In the genomic region with DNA sequence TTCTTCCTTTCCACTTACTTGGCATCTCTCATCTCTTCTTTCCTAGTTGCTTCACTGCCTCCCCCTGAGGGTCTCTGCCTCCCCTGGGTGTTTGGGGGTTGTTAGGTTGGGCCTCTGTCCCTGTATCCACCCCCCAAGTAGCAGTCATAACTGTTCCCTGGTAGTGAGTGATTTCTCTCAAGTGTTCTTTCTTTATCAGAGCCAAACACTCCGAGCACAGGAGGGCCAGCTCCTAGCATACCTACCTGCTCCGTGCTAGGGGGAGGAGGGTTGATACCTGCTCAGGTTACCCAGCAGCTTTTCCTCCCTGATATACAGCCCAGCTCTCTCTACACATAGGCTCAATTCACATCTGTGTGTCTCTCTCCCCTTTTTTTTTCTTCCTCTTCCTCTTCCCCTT, we compare ENCODE assay signal across 22 mouse cellular contexts.
"Had no signal": no experiment of that assay in that cellular context is flagged by ENCODE, and none has a peak within 500 bp of the region (broad histone marks: within the 10 kb centered on the region; RNA-seq: fewer than 3 reads in every experiment).

No protein-coding gene starts in this region.

- DNase-seq: kidney, adult 2 months; kidney, postnatal 25 days; layer of hippocampus, adult 9-11 months; liver; lung, embryonic 14.5 days; midbrain, embryonic 14.5 days; right cerebral cortex, adult 18-20 months; right cerebral cortex, postnatal 14 days; right cerebral cortex, postnatal 4 days; thymus, adult 2 months; thymus, postnatal 14 days; thymus, postnatal 4 days had no signal

- ATAC-seq: intestine, embryonic 16.5 days; liver, embryonic 12.5 days had no signal

- H3K9me3 ChIP-seq: limb, embryonic 10.5 days; limb, embryonic 13.5 days; liver, embryonic 12.5 days; liver, embryonic 15.5 days; megakaryocyte, embryonic 14.5 days had no signal

- H3K9ac ChIP-seq: limb, embryonic 13.5 days; liver, embryonic 12.5 days; liver, embryonic 15.5 days; lung, embryonic 14.5 days had no signal

- H3K27ac ChIP-seq: kidney, postnatal 0 days; layer of hippocampus, adult 2 months; limb, embryonic 10.5 days; limb, embryonic 13.5 days; liver, embryonic 12.5 days; liver, embryonic 15.5 days; stomach, postnatal 0 days had no signal

- H3K27me3 ChIP-seq: limb, embryonic 13.5 days; liver, embryonic 12.5 days; liver, embryonic 15.5 days; megakaryocyte, embryonic 14.5 days had no signal

- H3K4me2 ChIP-seq: limb, embryonic 13.5 days; liver, embryonic 12.5 days; liver, embryonic 15.5 days; lung, embryonic 14.5 days; midbrain, embryonic 11.5 days had no signal

- H3K4me3 ChIP-seq: layer of hippocampus, adult 2 months; limb, embryonic 10.5 days; limb, embryonic 13.5 days; liver, embryonic 12.5 days; liver, embryonic 15.5 days; megakaryocyte, embryonic 14.5 days had no signal
